Mouse (Mus musculus) granulocyte monocyte progenitor cell, adult 5-6 weeks (primary cell): Measurements from ENCODE around the gene Fbf1. TPM values are rescaled to one million over a fixed set of nuclear protein-coding genes. Genes with fewer than 3 reads are reported as not detected.
"Not testable (repeated sequence)": the region's sequence is repeated elsewhere in the genome, so short reads cannot be mapped to it uniquely, and the experiment has no call there.

Experiments used
- ATAC-seq: replicated peaks from 2 replicates; pipeline ENCODE4 v1.8.0; 2016; ENCODE audit warnings: mild to moderate bottlenecking, moderate TSS enrichment, inconsistent platforms; ENCODE audit not compliant: poor library complexity, severe bottlenecking
- total RNA-seq, 2 experiments: library from RNA; stranded (forward) in 1 of 2; stranded (reverse) in 1 of 2; fragments of 200-712, 200-1000 nt in 1 of 2; fragments of >200 nt in 1 of 2; fragmentation: Nextera tagmentation in 1 of 2; gene quantifications; 2 replicates each; pipeline ENCODE4 v1.2.3; 2014 to 2017

Fbf1 gene
- total RNA-seq, 2 experiments from 2014 or later, result 15.3 to 22.2 TPM

DNA sequence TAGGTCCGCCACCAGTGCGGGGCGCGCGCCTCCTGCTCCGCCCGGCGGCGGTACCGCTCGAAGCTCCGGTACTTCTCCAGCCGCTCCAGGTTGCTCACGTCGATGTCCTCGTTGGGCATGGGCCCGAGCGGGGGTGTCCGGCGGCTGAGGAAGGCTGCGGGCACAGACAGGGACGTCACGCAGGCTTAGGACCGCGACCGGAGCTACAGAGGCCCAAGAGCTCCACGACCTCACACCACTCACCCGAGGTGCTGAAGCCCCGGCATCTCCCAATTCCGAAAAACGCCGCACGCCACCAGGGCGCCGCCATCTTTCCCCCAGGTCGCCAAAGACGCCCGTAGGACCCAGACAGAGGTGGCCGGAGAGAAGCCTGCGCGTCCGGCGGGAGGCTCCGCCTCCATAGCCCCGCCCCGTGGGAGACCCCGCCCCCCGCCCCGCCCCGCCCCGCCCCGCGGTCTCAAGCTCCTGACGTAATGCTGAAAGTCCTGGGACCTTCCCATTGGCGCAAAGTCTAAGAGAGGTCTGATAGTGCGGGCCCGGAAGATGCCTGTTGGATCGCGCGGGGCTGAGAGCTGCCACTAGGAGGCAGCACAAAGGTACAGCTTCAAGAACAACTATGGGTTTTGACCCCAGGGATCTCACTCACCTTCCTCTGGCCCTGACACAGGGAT, 29.4 kb downstream of the Fbf1 start, which contains the start of gene Mrpl38:
Mrpl38 (minus strand) TSS at position 401 of the 671 bp plus-strand sequence.
- peak; percentile 90 for ATAC-seq

DNA sequence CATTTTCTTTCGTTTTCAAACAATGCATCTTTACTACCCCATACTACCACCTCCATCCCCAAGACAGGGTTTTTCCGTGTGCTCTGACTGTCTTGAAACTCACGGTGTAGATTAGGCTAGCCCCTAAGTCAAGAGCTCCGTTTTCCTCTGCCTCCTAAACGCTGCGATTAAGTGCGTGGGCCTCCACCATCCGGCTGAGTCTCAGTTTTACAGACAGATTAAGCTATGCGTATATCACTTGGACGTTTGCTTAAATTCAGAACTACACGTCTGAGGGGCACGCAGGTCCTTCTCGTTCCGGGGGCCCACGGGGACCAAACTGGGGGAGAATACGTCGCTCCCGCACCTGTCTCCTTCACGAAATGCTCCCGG, 29.9 kb downstream of the Fbf1 start:
- no peak for ATAC-seq

DNA sequence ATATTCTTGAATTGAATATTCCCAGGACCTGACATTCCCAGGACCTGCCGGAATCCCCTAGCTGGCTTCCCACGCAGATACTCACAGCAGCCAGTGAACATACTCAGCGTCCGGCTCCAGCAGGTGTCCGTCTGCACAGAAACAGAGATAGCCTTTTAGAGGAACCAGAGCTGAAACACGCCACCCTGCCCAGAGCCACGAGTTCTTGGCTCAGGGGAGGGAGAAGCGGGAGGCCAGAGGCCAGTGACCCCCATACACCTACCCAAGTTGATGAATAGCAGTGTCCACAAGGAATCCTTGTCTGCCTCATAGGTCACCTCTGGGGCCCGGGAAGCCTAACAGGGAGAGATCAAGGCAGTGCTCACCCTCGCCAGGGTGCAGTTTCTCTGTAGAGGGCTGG, 33.8 kb downstream of the Fbf1 start:
- ATAC-seq, result no peak

DNA sequence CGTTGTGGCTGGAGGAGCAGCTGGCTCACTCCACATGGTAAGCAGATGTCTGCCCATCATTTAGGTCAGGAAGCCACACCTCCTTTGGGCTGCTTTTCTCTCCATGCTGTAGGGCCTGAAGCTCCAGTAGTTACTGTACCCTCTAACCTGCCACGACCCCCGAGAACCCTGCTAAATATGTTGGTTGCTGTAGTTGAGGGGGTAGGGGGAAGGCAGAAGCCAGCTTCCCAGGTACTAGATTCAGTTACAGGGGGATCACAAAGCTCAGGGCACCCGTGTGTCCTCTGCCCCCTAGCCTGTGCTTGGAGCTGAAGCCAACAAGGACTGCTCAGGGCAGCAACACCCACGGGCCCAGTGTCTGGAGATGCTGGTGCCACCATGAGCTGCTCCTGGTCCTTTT, 34.5 kb downstream of the Fbf1 start:
- ATAC-seq, result no peak

DNA sequence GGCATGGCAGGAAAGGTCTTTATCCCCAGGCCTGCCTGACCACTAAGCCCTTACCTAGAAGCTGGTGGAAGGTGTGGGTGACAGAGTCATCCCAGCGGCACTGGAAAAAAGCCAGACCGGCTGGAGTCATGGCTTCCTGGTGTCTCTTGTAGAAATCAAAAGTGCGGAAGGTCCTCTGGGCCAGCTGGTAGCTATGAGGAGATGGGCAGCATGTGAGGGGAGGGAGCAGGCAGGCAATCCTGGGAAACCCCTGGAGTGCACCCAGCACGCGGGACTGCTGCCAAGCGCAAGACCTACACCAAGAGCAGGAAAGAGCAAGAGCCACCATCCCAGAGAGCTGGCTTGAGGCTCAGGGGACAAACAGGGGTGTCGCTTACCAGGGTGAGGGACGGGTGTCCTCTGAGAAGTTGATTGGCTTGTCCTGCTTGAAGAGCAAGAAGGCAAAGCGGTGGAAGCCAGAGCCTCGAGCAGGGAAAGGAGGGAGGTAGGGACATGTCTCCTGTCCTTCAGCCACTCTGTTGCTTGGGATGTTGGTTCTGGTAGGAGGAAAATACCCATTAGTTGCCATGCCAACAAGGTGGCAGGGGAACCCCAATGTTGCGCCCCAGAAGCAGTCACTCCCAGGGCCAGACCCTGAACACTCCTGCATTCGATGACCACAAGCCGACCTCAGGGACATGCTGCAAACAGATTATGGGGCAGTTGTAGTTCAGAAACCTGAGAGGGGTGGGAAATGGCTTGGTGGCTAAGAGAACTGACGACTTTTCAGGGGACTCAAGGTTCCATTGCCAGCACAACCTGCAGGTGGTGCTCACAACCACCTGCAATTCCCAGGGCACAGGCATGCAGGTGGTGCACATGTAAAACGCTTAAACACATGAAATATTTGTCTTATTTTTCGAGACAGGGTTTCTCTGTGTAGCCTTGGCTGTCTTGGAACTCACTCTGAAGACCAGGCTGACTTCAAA, 35.3 kb downstream of the Fbf1 start:
- ATAC-seq, result no peak

DNA sequence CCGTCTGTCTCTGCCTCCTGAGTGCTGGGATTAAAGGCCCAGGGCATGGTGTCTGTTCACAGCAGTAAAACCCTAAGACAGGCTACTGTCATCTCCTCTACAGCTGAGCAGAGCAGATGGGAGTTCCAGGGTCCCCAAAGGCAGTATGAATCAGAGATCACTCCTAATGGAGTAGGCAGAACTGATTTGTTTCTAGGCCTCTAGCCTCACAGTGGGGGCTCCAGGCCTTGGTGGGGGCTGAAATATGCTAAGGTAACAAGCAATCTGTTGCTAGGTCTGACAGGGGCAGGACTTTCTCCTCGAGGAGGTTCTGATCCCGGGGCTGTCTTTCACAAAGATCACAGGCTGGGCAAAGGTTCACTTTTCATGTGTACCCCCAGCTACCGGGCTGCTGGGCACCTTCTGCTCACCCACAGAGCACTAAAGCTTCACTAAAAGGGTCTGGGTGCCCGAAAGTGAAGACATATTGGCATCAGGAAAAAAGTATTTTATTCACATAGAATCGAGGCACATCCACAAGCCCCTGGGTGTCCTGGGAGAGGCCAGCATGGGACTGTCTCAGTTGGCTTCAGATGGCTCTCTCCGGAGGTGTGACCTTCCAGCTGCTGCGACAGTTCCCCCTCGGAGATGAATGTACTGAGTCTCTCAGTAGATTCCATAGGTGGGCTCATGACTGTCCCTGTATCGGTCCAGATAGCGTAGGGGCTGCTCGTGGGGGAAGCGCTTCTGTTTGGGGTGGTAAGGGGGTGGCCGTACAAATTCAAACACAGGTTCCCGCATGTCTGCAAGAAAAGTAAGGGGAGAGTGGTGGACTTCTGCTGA, 36.4 kb downstream of the Fbf1 start:
- ATAC-seq, result no peak

DNA sequence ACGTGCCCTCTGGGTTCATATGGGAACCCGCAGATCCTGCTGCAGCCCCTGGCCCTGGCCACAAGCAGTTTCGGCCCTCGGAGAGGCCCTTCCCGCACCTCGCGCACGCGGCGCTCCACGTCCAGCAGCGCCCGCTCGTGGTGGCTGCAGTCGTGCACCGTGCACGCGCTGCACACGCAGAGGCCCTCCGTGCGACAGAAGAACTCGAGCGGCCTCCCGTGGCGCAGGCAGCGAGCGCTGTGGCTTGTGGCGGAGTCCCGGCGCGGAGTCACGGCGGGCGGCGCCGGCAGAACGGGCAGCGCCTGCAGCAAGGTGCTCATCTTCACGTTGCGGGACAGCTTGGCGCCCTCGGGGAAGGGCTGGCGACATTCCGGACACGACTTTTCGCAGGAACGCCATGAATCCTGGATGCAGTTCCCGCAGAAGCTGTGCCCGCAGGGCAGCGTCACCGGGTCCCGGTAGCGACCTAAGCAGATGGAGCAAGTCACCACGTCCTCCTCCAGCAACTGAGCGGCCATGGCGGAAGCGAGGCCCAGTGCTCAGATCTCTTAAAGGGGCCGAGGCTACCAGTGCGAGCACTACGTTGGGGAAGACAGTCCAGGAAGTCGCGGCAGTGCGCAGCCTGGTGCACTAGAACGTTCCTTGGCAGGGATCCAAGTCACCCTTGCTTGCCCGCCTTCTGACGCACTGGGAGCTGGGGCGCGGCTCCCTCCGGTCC, 37.3 kb downstream of the Fbf1 start, which contains the start of gene Trim65:
Trim65 (minus strand) TSS at position 641 of the 718 bp plus-strand sequence.
- peak; percentile 72 for ATAC-seq

DNA sequence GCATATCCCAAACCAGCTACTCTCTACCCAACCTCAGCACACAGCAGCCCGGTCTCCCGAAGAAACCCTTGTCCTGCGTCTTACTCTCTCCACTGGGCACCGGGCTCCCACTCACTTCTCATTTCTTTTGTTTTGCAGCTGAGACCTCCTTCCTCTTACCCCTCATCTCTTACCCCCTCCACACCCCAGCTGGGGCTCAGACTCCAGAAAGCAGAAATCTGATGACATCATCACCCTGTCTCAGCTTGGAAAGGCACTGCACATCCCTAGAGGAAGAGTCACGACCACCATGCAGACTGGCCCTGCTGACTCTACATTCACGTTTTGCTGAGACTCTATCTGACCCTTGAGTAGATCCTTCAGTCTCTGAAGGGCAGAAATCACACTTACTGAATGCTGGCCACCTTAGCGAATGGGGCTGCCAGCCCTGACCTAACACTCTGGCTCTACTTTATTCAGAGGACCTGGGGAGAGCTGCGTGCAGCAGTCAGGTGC, 37.9 kb downstream of the Fbf1 start:
- ATAC-seq, result peak; percentile 64

DNA sequence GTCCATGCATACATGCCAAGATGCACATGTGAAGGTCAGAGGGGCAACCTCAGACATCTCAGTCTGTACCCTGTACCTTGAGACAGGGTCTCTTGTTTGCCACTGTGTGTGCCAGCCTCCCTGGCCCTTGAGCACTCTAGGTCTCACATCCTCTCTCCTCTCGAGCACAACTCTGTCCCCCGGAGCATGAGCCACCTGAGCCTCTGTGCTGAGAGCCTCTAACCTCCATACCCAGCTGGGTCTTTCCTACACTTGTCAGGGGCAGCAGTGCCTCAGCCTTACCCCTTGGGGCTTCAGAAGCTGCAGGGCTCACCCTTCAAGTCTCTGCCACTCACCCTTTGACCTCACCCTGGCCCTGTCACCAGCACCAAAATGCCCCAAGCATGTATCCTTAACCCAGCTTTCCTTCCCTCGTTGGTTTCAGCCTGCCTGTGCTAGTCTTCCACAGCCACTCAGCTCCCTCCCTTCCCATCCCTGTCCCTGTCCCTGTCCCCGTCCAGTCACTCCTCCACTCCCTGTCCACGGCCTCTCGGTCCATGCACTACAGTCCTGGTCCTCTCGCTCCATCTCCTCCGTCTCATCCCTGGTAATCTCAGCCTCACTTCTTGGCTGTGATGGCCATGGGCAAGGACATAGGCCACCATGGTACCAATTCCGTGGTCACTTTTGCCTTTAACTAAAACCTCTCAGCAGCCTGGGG, 38.7 kb downstream of the Fbf1 start:
- ATAC-seq, result no peak

DNA sequence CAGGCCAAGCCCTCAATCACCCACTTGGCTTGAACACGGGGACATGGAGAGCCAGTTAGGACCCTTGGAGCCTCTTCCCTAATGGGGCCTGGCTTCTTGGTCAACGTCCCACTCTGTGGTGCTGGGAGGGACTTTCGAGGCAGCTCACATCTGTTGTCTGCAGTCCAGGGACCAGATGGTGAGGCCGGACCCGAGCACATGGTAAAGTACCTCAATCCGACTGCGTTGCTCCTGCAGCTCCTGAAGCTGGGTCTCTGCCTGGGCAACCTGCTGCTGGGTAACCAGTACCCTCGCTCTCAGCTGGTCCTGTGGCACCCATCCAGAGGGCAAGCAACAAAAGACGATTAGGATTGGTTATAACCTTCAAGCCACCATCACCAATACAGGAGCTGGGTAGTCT, 40.0 kb downstream of the Fbf1 start:
- ATAC-seq, result no peak

DNA sequence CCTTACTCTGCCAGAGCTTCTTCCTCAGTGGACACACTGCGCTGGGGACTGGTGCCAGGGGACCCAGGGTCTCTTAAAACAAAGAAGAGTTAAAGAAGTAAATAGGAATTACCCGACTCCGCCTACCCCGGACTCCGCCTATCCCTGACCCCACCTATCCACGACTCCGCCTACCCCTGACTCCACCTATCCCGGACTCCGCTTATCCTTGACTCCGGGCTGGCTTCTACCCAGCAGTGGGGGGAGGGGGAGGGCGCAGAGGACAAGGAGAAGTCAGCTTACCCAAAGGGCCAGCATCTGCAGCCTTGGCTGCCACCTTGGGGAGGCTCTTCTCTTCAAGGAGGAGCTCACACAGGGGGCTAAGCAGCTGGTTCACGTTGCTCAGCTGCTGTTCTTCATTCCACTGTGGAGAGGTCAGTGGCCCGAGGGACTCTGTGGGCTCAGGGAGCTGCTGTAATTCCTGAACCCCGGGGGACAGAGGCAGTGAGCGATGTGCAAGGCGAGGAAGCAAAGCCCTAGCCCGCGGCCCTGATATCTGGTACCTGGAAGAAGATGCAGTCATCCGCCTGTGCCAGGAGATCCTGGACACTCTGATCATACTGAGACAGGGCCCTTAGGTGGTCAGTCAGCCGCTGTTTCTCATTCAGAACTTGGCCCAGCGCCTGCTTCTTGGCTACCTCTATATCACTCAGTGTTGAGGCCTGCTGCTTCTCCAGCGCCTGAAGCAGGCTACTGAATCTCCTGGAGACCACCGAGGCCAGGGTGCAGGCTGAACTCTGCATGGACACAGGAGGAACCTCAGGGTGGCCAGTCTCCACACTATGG, 40.6 kb downstream of the Fbf1 start, which contains the start of gene Trim47:
Trim47 (minus strand) TSS at position 55 of the 825 bp plus-strand sequence.
- no peak for ATAC-seq

DNA sequence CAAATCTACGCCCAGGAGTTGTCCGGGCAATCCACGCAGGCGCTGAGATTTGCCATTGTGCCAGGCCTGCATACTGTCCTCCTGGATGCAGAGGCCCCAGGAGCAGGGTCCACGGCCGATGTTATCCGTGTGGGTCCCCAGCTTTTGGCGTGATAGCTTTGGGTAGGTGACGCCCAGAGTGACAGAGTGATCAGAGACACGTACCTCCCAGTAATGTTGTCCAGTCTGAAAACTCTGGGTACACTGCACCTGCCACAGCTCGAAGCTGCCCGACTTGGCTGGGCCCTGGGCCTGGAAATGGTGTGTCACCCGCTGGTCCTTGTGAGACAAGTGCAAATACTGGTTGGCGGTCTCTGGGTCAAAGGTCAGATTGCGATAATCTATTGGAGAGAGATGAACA, 41.7 kb downstream of the Fbf1 start:
- ATAC-seq, result no peak

DNA sequence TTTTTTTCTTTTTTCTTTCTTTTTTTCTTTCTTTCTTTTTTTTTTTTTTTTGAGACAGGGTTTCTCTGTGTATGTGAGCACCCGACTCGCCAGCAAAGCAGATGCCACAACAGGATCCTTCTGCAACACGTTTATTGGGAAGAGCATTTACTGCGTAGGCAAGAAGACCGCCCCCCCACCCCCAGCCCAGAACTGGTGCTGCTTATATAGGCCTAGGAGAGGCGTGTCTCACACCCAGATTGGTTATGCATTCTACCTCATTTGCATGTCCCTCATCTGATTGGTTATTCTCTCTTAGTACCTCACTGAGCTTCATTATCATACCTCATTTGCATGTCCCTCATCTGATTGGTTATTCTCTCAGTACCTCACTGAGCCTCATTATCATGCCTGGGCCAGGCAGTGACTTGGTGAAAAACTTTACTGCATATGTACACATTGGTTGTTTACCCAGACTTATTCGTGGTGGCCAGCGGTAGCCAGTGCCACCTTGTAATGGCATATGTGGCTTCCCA, 46.2 kb downstream of the Fbf1 start:
- ATAC-seq, result not testable (repeated sequence)

DNA sequence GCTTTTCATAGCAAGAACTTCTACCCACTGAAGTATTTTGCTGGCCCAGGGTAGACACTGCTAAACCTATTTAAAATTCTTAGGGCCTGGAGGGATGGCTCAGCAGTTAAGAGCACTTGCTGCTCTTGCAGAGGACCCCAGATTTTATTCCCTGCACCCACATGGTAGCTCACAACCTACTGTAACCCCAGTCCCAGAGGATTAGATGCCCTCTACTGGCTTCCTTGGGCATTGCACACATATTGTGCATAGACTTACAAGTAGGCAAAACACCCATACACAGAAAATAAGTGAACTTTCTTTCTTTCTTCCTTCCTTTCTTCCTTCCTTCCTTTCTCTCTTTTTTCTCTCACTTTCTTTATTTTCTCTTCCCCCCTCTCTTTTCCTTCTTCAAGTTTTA, 50.1 kb downstream of the Fbf1 start:
- no peak for ATAC-seq

DNA sequence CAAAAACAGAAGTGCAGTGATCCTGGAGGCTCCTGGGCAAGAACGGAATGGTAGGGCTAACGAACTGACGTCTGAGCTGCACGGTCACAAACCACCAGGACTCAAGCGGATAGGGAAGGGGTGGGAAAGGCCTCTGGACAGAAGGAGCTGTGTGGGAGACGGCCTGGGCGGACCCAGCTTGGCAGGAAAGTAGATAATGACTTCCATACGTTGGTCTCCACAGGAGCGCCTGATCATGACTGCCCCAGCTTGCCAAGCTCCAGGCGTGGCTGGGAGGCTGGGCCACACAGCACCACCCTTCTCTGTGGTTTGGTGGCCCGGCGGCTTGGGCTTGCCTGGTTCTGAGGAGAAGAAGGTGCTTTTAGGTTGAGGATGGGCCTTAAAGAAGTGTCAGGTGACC, 50.7 kb downstream of the Fbf1 start:
- ATAC-seq, result no peak

DNA sequence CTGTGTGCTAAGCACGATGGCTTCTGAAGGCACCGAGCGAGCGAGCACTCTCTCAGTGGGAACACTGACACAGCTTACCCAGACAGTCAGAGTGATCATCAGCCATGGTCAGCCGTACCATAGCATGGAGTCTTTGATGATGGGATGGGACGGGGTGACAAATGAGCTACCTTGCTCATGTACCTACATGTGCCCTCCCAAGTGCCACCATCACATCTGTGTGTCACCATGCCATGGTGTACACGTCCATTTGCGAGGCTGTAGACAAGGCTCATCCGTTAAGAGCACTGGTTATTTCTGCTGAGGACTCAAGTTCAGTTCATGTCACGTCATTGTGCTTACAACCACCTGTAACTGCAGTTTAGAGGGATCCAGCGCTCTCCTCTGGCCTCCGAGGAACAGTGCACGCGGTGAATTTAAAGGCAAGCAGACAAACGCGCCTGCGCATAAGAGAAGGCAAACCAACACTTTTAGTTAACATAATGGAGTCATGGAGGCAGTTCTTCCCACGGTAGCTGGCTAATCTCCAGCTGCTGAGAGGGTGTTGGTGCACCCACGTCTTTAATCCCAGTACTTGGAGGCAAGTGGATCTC, 56.3 kb downstream of the Fbf1 start:
- no peak for ATAC-seq

DNA sequence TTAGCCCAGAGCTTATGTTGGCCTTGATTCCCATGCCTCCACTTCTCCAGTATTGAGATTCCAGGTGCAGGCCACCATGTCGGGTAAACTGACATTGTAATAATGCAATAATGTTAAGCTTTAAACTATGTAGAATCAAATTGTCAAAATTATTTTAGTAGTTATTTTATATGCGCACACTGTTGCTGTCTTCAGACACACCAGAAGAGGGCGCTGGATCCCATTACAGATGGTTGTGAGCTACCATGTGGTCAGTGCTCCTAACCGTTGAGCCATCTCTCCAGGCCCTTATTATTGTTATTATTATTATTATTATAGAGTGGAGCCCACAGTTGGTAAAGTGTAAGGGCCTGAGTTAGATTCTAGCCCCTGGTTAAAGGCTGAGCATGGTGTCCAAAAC, 56.9 kb downstream of the Fbf1 start:
- ATAC-seq, result no peak

DNA sequence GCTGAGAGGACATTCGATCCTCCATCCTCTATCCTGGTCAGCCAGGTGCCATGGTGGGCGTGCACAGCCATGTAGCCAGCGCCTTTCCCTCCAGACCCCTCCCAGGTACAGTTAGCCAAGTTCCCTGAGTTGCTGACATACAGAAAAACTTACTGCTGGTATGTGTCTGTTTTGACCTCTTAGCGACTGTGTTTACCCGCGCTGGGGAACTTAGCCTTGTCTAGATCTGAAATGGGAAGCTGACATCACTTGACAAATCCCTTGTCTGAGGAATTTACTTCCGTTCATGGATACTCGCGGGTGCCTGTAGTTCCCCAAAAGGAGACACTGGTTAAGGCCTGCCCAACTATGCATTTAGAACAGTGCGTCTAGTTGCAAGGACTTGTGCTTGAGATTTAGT, 57.4 kb downstream of the Fbf1 start:
- ATAC-seq, result peak; percentile 57
